Comparison of ENCODE assay signal across 18 mouse cellular contexts in genomic region chr9:63991193-63991592, GRCm38 (mm10). TPM values are rescaled to one million over a fixed set of nuclear protein-coding genes. Genes with fewer than 3 reads are reported as not detected.
A peak's percentile ranks its signal among the peaks of the same experiment; 100 is the strongest.
DNase-seq lines count a peak whose midpoint lies in the region; ATAC-seq and TF ChIP-seq lines count a peak whose summit lies in the region.
"Had no signal": no experiment of that assay in that cellular context is flagged by ENCODE, and none has a peak within 500 bp of the region (broad histone marks: within the 10 kb centered on the region; RNA-seq: fewer than 3 reads in every experiment).

No protein-coding gene starts in this region.

- peak; percentile 58 for DNase-seq in embryo, embryonic 10 days (ENCODE audit: low spot score)
- DNase-seq in embryo, embryonic 10.5 days (ENCODE audit: low spot score) = no peak
- DNase-seq in kidney, adult 9 months = peak; percentile 44
- DNase-seq in kidney, adult 11 months = no peak
- peak; percentile 90 for DNase-seq in liver, adult 2 months (ENCODE audit: extremely low read depth, low read depth, low spot score)
- DNase-seq in liver, embryonic 11.5 days (ENCODE audit: low spot score) = no peak
- DNase-seq in adipocyte (ENCODE audit: low spot score) = peak; percentile 48
- DNase-seq: adrenal gland, adult 2 months; adrenal gland, postnatal 25 days; cerebellum, adult 2 months; cerebellum, postnatal 10 days; gastrocnemius, postnatal 14 days had no signal

- H3K27me3 ChIP-seq in liver, adult 2 months (ENCODE audit: control insufficient read depth, insufficient read depth, low read length) = no peaks in the 10 kb centered on the region
- no peaks in the 10 kb centered on the region for H3K27me3 ChIP-seq in liver, embryonic 11.5 days (replicated peaks; ENCODE audit: control insufficient read depth, insufficient read depth, low read length)
- H3K27me3 ChIP-seq in midbrain, embryonic 13.5 days = no peaks in the 10 kb centered on the region
- H3K27me3 ChIP-seq: embryonic facial prominence, embryonic 12.5 days; hindbrain, embryonic 15.5 days; Patski had no signal

- H3K27ac ChIP-seq in liver, adult 2 months (replicated peaks; ENCODE audit: insufficient read depth, low read depth, low read length) = peak overlapping the region; percentile 43
- H3K27ac ChIP-seq in liver, embryonic 11.5 days (ENCODE audit: low read depth, low read length) = no peak overlapping the region
- H3K27ac ChIP-seq in midbrain, embryonic 13.5 days = no peak overlapping the region
- H3K27ac ChIP-seq: embryonic facial prominence, embryonic 12.5 days; hindbrain, embryonic 15.5 days had no signal

- peaks cover 34% of the 10 kb centered on the region for H3K4me1 ChIP-seq in liver, adult 2 months (ENCODE audit: control insufficient read depth, insufficient read depth, low read length)
- peaks cover 34% of the 10 kb centered on the region for H3K4me1 ChIP-seq in liver, embryonic 11.5 days (replicated peaks; ENCODE audit: control insufficient read depth, insufficient read depth, low read length)
- no peaks in the 10 kb centered on the region for H3K4me1 ChIP-seq in midbrain, embryonic 13.5 days (replicated peaks)
- H3K4me1 ChIP-seq: hindbrain, embryonic 15.5 days had no signal

- no peak for TF ChIP-seq CTCF in liver, adult 2 months (IDR thresholded peaks at IDR 0.05; ENCODE audit: low read depth, low read length)

- no peak for TF ChIP-seq POLR2A in liver, adult 2 months (IDR thresholded peaks at IDR 0.05; ENCODE audit: extremely low read depth, insufficient read depth, low read length)

- H3K4me2 ChIP-seq in liver, embryonic 11.5 days = no peak overlapping the region
- no peak overlapping the region for H3K4me2 ChIP-seq in midbrain, embryonic 13.5 days (replicated peaks)
- H3K4me2 ChIP-seq: embryonic facial prominence, embryonic 12.5 days; hindbrain, embryonic 15.5 days had no signal

- WGBS in liver, adult 2 months = 7% methylated on average over 4 of the region's 4 CpGs
- 74% methylated on average over 4 of the region's 4 CpGs for WGBS in liver, embryonic 11.5 days
- 80% methylated on average over 4 of the region's 4 CpGs for WGBS in midbrain, embryonic 13.5 days

- H3K79me2 ChIP-seq in liver, adult 2 months (ENCODE audit: control insufficient read depth, insufficient read depth, low read length) = peaks cover 5% of the 10 kb centered on the region

- no peak overlapping the region for H3K9ac ChIP-seq in liver, adult 2 months (ENCODE audit: low read depth, low read length)
- no peak overlapping the region for H3K9ac ChIP-seq in liver, embryonic 11.5 days (ENCODE audit: low read depth, low read length)
- no peak overlapping the region for H3K9ac ChIP-seq in midbrain, embryonic 13.5 days (replicated peaks)
- H3K9ac ChIP-seq: embryonic facial prominence, embryonic 12.5 days; hindbrain, embryonic 15.5 days had no signal

- H3K36me3 ChIP-seq in liver, adult 2 months (ENCODE audit: control insufficient read depth, insufficient read depth, low read length) = no peaks in the 10 kb centered on the region
- peaks cover 3% of the 10 kb centered on the region; the same call in 1 of the 2 replicates for H3K36me3 ChIP-seq in liver, embryonic 11.5 days (ENCODE audit: control insufficient read depth, insufficient read depth, low read length)
- H3K36me3 ChIP-seq in midbrain, embryonic 13.5 days = no peaks in the 10 kb centered on the region
- H3K36me3 ChIP-seq: hindbrain, embryonic 15.5 days had no signal

- no peak for ATAC-seq in liver, embryonic 11.5 days (replicated peaks; ENCODE audit: low FRiP score)
- ATAC-seq in midbrain, embryonic 13.5 days = no peak
- ATAC-seq: activated CD4-positive, CD25-positive, alpha-beta regulatory T cell, adult 4 months; forebrain, embryonic 16.5 days; Patski had no signal

- no peaks in the 10 kb centered on the region for H3K9me3 ChIP-seq in liver, embryonic 11.5 days (ENCODE audit: control insufficient read depth, low read length)
- no peaks in the 10 kb centered on the region for H3K9me3 ChIP-seq in midbrain, embryonic 13.5 days
- H3K9me3 ChIP-seq: embryonic facial prominence, embryonic 12.5 days; hindbrain, embryonic 15.5 days had no signal

- H3K4me3 ChIP-seq in liver, adult 2 months (ENCODE audit: insufficient read depth, low read depth, low read length) = no peak overlapping the region
- H3K4me3 ChIP-seq in liver, embryonic 11.5 days (ENCODE audit: low read depth, low read length) = no peak overlapping the region
- no peak overlapping the region for H3K4me3 ChIP-seq in midbrain, embryonic 13.5 days (replicated peaks)
- H3K4me3 ChIP-seq: embryonic facial prominence, embryonic 12.5 days; hindbrain, embryonic 15.5 days had no signal

RNA-seq across cellular contexts. Expression of gene Smad6, which starts 30.7 kb away (rescaled TPM):
- total RNA-seq in liver, adult 2 months (2014; rRNA removed) = 4.1 and 6.0 TPM in 2 replicates
- 11.4 and 12.6 TPM in 2 replicates for polyA plus RNA-seq in liver, adult 2 months (2012; rRNA removed)
- 10.1 and 11.1 TPM in 2 replicates for polyA plus RNA-seq in liver, embryonic 11.5 days (2014; fragmentation: Nextera tagmentation; extraction: Ambion mirVana)
- polyA plus RNA-seq in midbrain, embryonic 13.5 days (2015; fragmentation: Nextera tagmentation; extraction: Ambion mirVana) = 1.2 and 2.4 TPM in 2 replicates
- polyA plus RNA-seq: activated CD4-positive, CD25-positive, alpha-beta regulatory T cell, adult 4 months had no signal

Comparison
In these comparisons a context has a peak if more than half of its experiments do, and no peak if none do; other contexts are left out.
1. DNase-seq: peak in embryo, embryonic 10 days (single experiment), kidney, adult 9 months (single experiment), liver, adult 2 months (single experiment) and adipocyte (single experiment); none in embryo, embryonic 10.5 days (single experiment), kidney, adult 11 months (single experiment) and liver, embryonic 11.5 days (single experiment).